Mouse (Mus musculus) hindbrain, embryonic 10.5 days (tissue): ENCODE data around the gene Per2. TPM values are rescaled to one million over a fixed set of nuclear protein-coding genes. Genes with fewer than 3 reads are reported as not detected.

Experiments used
- DNase-seq: peaks from one replicate; pipeline ENCODE4 v3.0.0-alpha.2; 2017; ENCODE audit warnings: low spot score
- H3K27ac ChIP-seq: fragments of 300-500 bp; sonication (generic); 2 replicates; pipeline ENCODE4 v1.5.1; 2016; ENCODE audit warnings: mild to moderate bottlenecking, moderate library complexity
- H3K27me3 ChIP-seq: fragments of 300-500 bp; sonication (generic); 2 replicates; pipeline ENCODE4 v1.6.1; 2016; ENCODE audit warnings: mild to moderate bottlenecking; ENCODE audit not compliant: poor library complexity, insufficient read depth, severe bottlenecking
- H3K36me3 ChIP-seq: fragments of 300-500 bp; sonication (generic); 2 replicates; pipeline ENCODE4 v1.6.1; 2016; ENCODE audit warnings: mild to moderate bottlenecking, moderate library complexity
- H3K4me1 ChIP-seq: fragments of 300-500 bp; sonication (generic); replicated peaks from 2 replicates; pipeline ENCODE4 v1.6.1; 2016; ENCODE audit warnings: mild to moderate bottlenecking
- H3K4me3 ChIP-seq: fragments of 300-500 bp; sonication (generic); 2 replicates; pipeline ENCODE4 v1.5.1; 2016; ENCODE audit warnings: mild to moderate bottlenecking, moderate library complexity
- H3K9me3 ChIP-seq: fragments of 300-500 bp; sonication (generic); 2 replicates; pipeline ENCODE4 v1.6.1; 2016; ENCODE audit warnings: mild to moderate bottlenecking, moderate library complexity
- WGBS: fragments of 180-500 bp; shearing (Covaris S2); methylation state at CpG from one replicate; pipeline ENCODE4 v1.1.7; 2016; 5-methylcytosine and 5-hydroxymethylcytosine counted together
- polyA plus RNA-seq: library from polyadenylated mRNA; unstranded; fragments of >200 nt; fragmentation: Nextera tagmentation; extraction: Ambion mirVana; gene quantifications from 2 replicates; pipeline ENCODE4 v1.2.1, GENCODE M21; 2016

Gene Per2
- polyA plus RNA-seq, 1 experiment from 2014 or later, result 2.4 TPM

- H3K27me3 ChIP-seq, result peaks cover 20% of the 10 kb centered on the region
- peaks cover 79% of the 10 kb centered on the region for H3K4me1 ChIP-seq
- peak; percentile 44 for DNase-seq
- H3K4me3 ChIP-seq, result peak overlapping the region; percentile 14; the same call in 1 of the 2 replicates
- WGBS, result 32% methylated on average over 11 of the region's 11 CpGs
- no peaks in the 10 kb centered on the region for H3K36me3 ChIP-seq
- H3K9me3 ChIP-seq, result no peaks in the 10 kb centered on the region
- H3K27ac ChIP-seq, result peak overlapping the region; percentile 80
These were observed 2.8 kb downstream of the Per2 start for GRCm38 (mm10) chr1:91456301-91456801.

GRCm38 (mm10) chr1:91455661-91456161 is 3.4 kb downstream of the Per2 start:
- Histone ChIP-seq H3K4me3 (peak overlapping the region; percentile 14), H3K4me1 (peaks cover 79% of the 10 kb centered on the region), H3K36me3 (no peaks in the 10 kb centered on the region), H3K27me3 (peaks cover 20% of the 10 kb centered on the region), H3K27ac (peak overlapping the region; percentile 80), H3K9me3 (no peaks in the 10 kb centered on the region)
- peak; percentile 58 for DNase-seq
- 40% methylated on average over 7 of the region's 7 CpGs for WGBS

DNA sequence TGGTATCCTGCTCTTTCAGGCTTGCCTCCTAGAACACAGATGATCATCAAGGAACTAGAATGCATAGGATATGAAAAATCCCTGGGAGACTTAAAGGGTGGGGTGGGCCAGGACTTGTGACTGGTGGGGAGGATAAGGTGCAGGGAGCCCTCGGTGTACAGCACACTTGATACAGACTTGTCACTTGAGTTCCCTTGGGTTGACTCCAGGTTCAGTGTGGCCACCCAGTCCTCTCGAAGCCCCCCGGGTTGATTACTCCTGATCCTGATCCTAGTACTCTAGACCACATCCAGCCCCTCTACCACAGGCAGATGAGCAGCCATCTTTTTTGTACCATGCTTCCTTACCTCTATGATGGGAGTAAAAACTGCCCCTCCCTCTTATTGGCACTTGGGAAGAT is 4.2 kb downstream of the Per2 start:
- H3K27me3 ChIP-seq, result peaks cover 20% of the 10 kb centered on the region
- peaks cover 71% of the 10 kb centered on the region for H3K4me1 ChIP-seq
- H3K27ac ChIP-seq, result peak overlapping the region; percentile 80; the same call in 1 of the 2 replicates
- no peaks in the 10 kb centered on the region for H3K9me3 ChIP-seq
- WGBS, result 92% methylated on average over 3 of the region's 3 CpGs
- no peak for DNase-seq
- no peak overlapping the region for H3K4me3 ChIP-seq
- no peaks in the 10 kb centered on the region for H3K36me3 ChIP-seq

DNA sequence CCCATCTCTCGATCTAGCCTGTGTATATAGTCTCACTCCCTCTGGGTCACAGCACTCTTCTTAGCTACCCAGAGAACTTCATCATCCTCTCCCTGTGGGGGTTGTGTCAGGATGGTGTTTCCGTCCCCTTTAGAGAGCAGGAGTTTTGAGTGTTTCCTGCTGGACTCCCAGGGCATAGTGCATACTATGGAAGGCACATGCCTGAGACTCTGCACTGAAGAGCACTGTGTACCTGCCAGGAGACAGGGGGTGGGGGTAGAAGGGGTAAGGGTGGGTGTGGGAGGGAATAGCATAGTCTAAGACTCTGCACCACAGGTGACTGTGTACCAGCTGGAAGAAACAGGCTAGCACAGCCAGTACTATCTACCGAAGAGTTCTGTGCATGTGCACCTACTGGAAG is 4.8 kb downstream of the Per2 start:
- no peak for DNase-seq
- Histone ChIP-seq H3K4me1 (peaks cover 67% of the 10 kb centered on the region), H3K4me3 (no peak overlapping the region), H3K36me3 (0 out of 2 replicates have a peak, but pooled peaks cover 1% of the 10 kb centered on the region), H3K27ac (no peak overlapping the region), H3K27me3 (peaks cover 20% of the 10 kb centered on the region), H3K9me3 (no peaks in the 10 kb centered on the region)
- 85% methylated on average over 3 of the region's 3 CpGs for WGBS

DNA sequence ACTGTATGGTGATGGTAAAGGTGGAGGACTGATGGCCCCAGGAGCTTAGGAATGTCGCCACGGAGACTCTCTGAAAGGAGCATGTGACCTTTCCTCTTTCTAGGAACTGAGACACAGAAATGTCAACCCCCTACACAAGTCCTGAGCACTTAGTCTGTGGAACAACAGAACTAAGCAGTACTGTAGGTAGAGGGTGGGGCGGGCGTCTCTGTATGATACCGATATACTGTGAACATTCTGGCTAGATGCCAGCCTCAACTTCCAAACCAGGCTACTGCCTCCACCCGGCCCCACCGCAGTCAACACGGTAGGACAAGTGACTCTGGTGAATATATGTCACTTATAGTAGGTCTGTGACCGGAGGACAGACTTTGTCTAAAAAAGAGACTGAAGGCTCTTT is 5.2 kb downstream of the Per2 start:
- DNase-seq, result no peak
- peaks cover 6% of the 10 kb centered on the region for H3K36me3 ChIP-seq
- no peaks in the 10 kb centered on the region for H3K9me3 ChIP-seq
- 85% methylated on average over 9 of the region's 9 CpGs for WGBS
- no peak overlapping the region for H3K27ac ChIP-seq
- no peak overlapping the region for H3K4me3 ChIP-seq
- H3K27me3 ChIP-seq, result peaks cover 20% of the 10 kb centered on the region
- H3K4me1 ChIP-seq, result peaks cover 64% of the 10 kb centered on the region

DNA sequence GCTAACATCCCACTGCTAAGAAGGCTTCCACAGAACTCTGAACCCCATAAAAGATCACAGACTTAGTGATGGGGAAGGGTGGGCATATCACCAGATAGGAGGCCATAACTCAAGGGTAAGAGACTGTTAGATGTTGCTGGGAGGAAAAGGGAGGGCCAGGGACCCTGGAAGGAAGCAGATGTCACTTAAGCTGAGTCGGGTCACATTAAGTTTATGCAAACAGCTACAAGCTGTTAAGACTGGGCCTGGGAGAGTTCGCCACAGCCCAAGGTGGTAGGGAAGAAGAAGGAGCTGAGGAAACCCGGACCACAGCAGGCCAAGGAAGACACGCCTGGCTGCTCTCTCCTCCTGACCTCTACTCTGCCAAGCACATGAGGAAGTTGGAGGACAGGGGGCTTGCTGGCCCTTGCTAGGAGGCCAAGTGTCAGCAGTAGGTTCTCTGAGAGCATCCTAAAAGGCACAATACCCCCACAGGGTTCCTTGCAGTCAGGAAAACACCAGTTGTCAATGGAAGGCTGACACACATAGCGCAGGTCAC is 7.5 kb downstream of the Per2 start:
- no peak for DNase-seq
- H3K27ac ChIP-seq, result no peak overlapping the region
- H3K9me3 ChIP-seq, result peaks cover 9% of the 10 kb centered on the region; the same call in 1 of the 2 replicates
- peaks cover 41% of the 10 kb centered on the region for H3K4me1 ChIP-seq
- 60% methylated on average over 5 of the region's 5 CpGs for WGBS
- peaks cover 27% of the 10 kb centered on the region for H3K36me3 ChIP-seq
- H3K4me3 ChIP-seq, result no peak overlapping the region
- no peaks in the 10 kb centered on the region; the same call in 1 of the 2 replicates for H3K27me3 ChIP-seq

GRCm38 (mm10) chr1:91450851-91451250 is 8.3 kb downstream of the Per2 start:
- peaks cover 9% of the 10 kb centered on the region; the same call in 1 of the 2 replicates for H3K9me3 ChIP-seq
- no peak overlapping the region for H3K4me3 ChIP-seq
- no peak overlapping the region for H3K27ac ChIP-seq
- DNase-seq, result no peak
- 97% methylated on average over 5 of the region's 5 CpGs for WGBS
- H3K36me3 ChIP-seq, result peaks cover 27% of the 10 kb centered on the region
- no peaks in the 10 kb centered on the region; the same call in 1 of the 2 replicates for H3K27me3 ChIP-seq
- H3K4me1 ChIP-seq, result peaks cover 33% of the 10 kb centered on the region

DNA sequence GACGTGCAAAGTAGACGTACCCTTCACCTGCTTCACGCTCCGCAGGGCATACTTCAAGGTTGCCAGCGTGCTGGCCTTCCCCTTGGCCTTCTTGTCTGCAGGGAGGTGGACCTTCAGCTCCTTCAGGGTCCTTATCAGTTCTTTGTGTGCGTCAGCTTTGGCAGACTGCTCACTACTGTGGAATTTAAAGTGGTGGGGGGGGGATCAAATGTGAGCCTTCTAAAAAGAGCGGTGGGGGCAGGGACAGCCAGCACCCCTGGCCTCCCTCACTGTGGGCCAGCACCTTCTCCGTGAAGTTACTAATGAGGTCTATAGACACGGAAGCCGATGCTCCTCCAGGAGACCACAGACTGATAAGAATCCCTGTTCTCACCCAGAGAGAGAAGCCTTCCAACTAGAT is 10.4 kb downstream of the Per2 start:
- no peak overlapping the region for H3K27ac ChIP-seq
- H3K36me3 ChIP-seq, result peaks cover 30% of the 10 kb centered on the region
- 96% methylated on average over 10 of the region's 10 CpGs for WGBS
- peaks cover 9% of the 10 kb centered on the region; the same call in 1 of the 2 replicates for H3K9me3 ChIP-seq
- no peak for DNase-seq
- H3K27me3 ChIP-seq, result no peaks in the 10 kb centered on the region
- H3K4me3 ChIP-seq, result no peak overlapping the region
- H3K4me1 ChIP-seq, result peaks cover 11% of the 10 kb centered on the region

- Histone ChIP-seq H3K36me3 (peaks cover 30% of the 10 kb centered on the region), H3K4me1 (peaks cover 1% of the 10 kb centered on the region; the same call in 1 of the 2 replicates), H3K9me3 (peaks cover 9% of the 10 kb centered on the region; the same call in 1 of the 2 replicates), H3K27me3 (no peaks in the 10 kb centered on the region), H3K27ac (no peak overlapping the region), H3K4me3 (no peak overlapping the region)
- 91% methylated on average over 4 of the region's 4 CpGs for WGBS
- DNase-seq, result no peak
These were observed 12.6 kb downstream of the Per2 start for GRCm38 (mm10) chr1:91446511-91446910.

DNA sequence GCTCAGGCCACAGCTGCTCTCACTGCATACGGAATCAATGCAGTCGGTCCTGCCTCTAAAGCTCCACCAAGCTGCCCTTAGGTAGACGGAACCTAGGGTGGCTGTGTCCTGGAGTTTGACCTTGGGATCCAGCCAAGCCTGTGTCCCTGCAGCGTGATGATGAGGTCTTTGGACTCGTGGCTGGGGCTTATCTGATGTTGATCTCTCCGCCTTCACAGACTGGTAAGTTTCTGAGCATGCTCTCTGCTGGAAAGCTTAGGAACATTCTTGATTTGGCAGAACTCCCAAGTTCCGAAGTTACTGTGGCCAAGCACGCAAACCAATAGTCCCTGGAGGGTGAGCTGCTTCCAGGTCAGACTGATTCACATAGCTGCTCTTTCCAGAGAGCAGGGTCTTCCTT is 13.1 kb downstream of the Per2 start:
- Histone ChIP-seq H3K27me3 (no peaks in the 10 kb centered on the region), H3K4me1 (no peaks in the 10 kb centered on the region), H3K36me3 (peaks cover 30% of the 10 kb centered on the region), H3K4me3 (no peak overlapping the region), H3K27ac (no peak overlapping the region), H3K9me3 (peaks cover 9% of the 10 kb centered on the region; the same call in 1 of the 2 replicates)
- DNase-seq, result no peak
- WGBS, result 87% methylated on average over 8 of the region's 8 CpGs

DNA sequence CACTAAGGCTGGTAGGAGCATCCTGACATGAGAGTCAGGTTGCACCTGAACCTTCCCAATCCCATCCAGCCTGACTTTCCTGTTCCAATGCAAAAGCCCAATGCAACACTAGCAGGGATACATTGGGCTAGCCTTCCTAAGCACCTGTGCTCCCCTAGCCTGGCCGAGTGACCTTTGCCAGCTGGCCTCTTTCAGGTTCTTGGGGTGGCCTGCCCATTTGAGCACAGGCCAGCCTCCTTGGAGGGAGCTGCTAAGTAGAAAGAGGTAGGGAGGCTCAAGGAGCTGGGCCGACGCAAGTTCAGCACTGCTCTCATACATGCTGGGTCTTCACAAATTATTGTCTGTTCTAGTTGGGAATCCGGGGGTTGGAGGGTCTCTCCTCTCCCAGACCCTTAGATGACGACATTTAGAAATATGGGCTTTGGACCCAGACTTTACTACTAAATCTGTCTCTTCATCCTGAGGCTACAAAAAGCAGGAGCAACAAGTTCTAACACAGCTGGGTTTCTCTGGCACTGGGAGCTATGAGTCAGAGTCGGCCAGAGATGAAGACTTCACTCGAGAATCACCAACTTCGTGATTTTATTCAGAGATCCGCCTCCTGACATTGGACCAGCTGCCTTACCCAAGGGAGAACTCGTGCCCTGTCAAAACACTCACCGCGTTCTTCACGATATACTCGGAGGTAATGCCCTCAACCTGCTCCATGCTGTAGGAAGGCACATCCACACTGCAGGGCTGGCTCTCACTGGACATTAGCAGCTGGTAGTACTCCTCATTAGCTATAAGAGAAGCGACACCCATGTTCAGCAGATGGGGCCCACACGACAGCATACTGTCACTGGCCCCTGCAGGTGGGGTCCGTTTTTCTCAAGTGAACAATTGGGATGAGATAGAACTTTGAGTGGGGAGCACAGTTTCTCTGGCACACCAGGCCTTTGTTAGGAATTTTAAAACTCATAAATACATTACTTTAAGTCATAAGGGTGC is 14.0 kb downstream of the Per2 start:
- Histone ChIP-seq H3K36me3 (peaks cover 30% of the 10 kb centered on the region), H3K27ac (no peak overlapping the region), H3K4me1 (no peaks in the 10 kb centered on the region), H3K4me3 (no peak overlapping the region), H3K9me3 (peaks cover 9% of the 10 kb centered on the region; the same call in 1 of the 2 replicates), H3K27me3 (no peaks in the 10 kb centered on the region)
- 90% methylated on average over 17 of the region's 17 CpGs for WGBS
- DNase-seq, result no peak

DNA sequence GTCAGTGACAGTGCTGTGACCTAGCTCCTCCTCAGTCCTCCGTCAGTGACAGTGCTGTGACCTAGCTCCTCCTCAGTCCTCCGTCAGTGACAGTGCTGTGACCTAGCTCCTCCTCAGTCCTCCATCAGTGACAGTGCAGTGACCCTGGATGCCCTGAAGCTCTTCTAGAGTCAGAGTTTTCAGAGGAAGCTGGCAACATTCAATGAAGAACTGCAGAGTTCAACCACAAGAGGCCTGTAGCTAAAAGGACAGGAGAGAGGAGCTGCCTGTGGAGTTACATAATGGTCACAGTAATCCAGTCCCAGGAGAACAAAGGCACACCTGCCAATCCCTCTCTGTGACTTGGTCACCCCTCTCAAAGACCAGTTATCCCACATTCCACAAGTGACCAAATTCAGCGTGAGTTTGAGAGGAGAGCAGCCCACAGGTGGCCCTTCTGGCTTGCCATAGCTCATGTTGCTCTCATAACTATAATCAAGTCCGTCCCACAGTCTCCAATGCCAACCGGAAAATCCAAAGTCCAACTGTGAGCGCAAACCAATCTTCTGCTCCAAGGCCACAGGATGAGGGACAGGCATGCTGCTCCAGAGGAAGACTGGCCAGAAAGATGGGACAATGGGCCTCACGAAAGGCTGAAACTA is 16.7 kb downstream of the Per2 start:
- Histone ChIP-seq H3K4me1 (no peaks in the 10 kb centered on the region), H3K27me3 (no peaks in the 10 kb centered on the region), H3K4me3 (no peak overlapping the region), H3K27ac (no peak overlapping the region), H3K9me3 (peaks cover 5% of the 10 kb centered on the region; the same call in 1 of the 2 replicates), H3K36me3 (peaks cover 10% of the 10 kb centered on the region)
- no peak for DNase-seq
- WGBS, result 76% methylated on average over 7 of the region's 7 CpGs
